Mouse (Mus musculus) embryonic facial prominence, embryonic 15.5 days (tissue): ENCODE data around the gene Acot1. TPM values are rescaled to one million over a fixed set of nuclear protein-coding genes. Genes with fewer than 3 reads are reported as not detected.
"Not testable (repeated sequence)": the region's sequence is repeated elsewhere in the genome, so short reads cannot be mapped to it uniquely, and the experiment has no call there.

Experiments used
- ATAC-seq: fragments of 200-750 bp; cut with Nextera tagmentation; 2 replicates; pipeline ENCODE4 v1.8.0; 2017; ENCODE audit warnings: low read depth, moderate TSS enrichment; ENCODE audit not compliant: insufficient number of reproducible peaks, low FRiP score, low TSS enrichment
- H3K27ac ChIP-seq: fragments of 300-500 bp; sonication (generic); replicated peaks from 2 replicates; pipeline ENCODE4 v1.5.1; 2015; ENCODE audit warnings: mild to moderate bottlenecking, inconsistent platforms
- H3K27me3 ChIP-seq: fragments of 300-500 bp; sonication (generic); 2 replicates; pipeline ENCODE4 v1.6.1; 2015; ENCODE audit warnings: inconsistent platforms
- H3K36me3 ChIP-seq: fragments of 300-500 bp; sonication (generic); 2 replicates; pipeline ENCODE4 v1.6.1; 2015; ENCODE audit warnings: mild to moderate bottlenecking, inconsistent platforms
- H3K4me1 ChIP-seq: fragments of 300-500 bp; sonication (generic); 2 replicates; pipeline ENCODE4 v1.6.1; 2015; ENCODE audit warnings: inconsistent platforms
- H3K4me2 ChIP-seq: fragments of 300-500 bp; sonication (generic); replicated peaks from 2 replicates; pipeline ENCODE4 v1.6.1; 2015; ENCODE audit warnings: mild to moderate bottlenecking, inconsistent platforms
- H3K4me3 ChIP-seq: fragments of 300-500 bp; sonication (generic); replicated peaks from 2 replicates; pipeline ENCODE4 v1.5.1; 2015; ENCODE audit warnings: mild to moderate bottlenecking, inconsistent platforms
- H3K9ac ChIP-seq: fragments of 300-500 bp; sonication (generic); 2 replicates; pipeline ENCODE4 v1.6.1; 2015; ENCODE audit warnings: inconsistent platforms
- H3K9me3 ChIP-seq: fragments of 300-500 bp; sonication (generic); replicated peaks from 2 replicates; pipeline ENCODE4 v1.6.1; 2016; ENCODE audit warnings: inconsistent platforms
- WGBS: fragments of 180-500 bp; shearing (Covaris S2); methylation state at CpG from one replicate; pipeline ENCODE4 v1.1.7; 2015; 5-methylcytosine and 5-hydroxymethylcytosine counted together
- polyA plus RNA-seq: library from polyadenylated mRNA; unstranded; fragments of >200 nt; fragmentation: Nextera tagmentation; extraction: Ambion mirVana; gene quantifications from 2 replicates; pipeline ENCODE4 v1.2.1, GENCODE M21; 2015

Acot1 gene
- polyA plus RNA-seq, 1 experiment from 2014 or later, result 58.9 TPM

DNA sequence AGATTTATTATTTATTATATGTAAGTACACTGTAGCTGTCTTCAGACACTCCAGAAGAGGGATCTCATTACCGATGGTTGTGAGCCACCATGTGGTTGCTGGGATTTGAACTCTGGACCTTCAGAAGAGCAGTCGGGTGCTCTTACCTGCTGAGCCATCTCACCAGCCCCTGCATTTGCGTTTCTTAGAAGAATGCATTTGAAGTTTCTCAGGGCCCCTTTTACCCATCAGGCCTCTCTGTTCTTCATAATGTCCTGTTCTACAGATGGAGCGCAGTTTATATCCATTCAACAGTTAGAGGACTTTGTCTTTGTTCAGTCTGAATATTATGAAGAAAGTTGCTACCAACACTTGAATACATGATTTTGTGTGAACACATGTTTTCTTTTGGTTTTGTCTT is 13.0 kb downstream of the Acot1 start:
- ATAC-seq, H3K27me3 ChIP-seq, H3K9me3 ChIP-seq, H3K27ac ChIP-seq, H3K4me2 ChIP-seq, H3K36me3 ChIP-seq, H3K9ac ChIP-seq, H3K4me1 ChIP-seq, H3K4me3 ChIP-seq: not testable (repeated sequence)
- 94% methylated on average over 4 of the region's 4 CpGs for WGBS

DNA sequence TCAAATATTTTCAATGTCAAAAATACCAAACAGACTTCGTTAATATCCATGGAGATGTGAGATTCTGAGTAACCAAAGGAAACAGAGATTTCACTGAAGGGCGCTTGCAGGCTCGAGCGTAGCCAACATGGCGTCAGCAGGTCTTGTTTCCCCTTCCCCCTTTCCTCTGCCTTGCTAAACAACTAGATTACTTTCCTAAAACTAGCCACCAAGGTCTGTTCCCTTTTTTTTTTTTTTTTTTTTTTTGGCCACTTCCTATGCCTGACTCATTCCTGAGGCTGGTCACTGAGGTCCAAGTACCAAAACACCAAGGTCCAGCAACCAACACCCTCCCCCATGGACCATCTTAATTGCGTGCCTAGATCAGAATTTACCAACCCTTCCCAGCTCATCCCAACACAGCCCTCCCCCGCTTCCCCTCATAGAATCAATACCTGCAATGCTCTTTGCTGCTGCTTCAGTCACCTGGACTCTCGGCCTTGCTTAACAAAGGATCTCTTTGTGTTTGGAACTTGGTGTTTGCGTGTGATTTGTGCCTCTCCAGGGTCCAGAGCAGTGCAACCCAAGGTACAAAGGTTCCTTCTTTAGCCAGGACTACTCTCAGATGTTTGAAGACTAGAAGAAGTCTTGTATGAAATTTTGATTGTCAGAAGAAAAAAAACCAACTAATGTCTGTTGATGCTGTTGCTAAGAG is 13.9 kb downstream of the Acot1 start:
- H3K9ac ChIP-seq, result no peak overlapping the region
- whole genome bisulfite sequencing, result 75% methylated on average over 9 of the region's 9 CpGs
- H3K4me2 ChIP-seq, result no peak overlapping the region
- no peaks in the 10 kb centered on the region for H3K9me3 ChIP-seq
- ATAC-seq, result no peak
- no peak overlapping the region for H3K27ac ChIP-seq
- no peaks in the 10 kb centered on the region for H3K36me3 ChIP-seq
- no peaks in the 10 kb centered on the region for H3K4me1 ChIP-seq
- H3K27me3 ChIP-seq, result no peaks in the 10 kb centered on the region
- H3K4me3 ChIP-seq, result no peak overlapping the region

DNA sequence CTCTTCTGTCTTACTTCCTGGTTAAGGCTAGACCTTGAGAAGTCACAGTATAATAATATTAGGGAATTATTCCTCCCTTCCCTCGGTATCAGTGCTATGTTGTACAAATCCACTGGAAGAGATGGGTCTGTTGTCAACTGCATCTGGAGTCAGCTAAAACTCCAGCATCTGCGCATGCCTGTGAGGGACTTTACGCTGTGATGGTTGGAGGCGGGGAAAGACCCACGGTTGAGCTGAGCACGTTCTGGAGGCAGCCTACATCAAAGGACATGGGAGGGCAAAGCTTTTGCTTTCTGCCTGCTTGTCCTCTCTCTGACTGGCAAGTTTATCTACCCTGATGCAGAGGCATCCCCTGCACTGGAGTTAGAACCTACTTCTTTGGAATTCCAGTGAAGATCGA is 16.6 kb downstream of the Acot1 start:
- Histone ChIP-seq H3K4me2 (no peak overlapping the region), H3K27ac (no peak overlapping the region), H3K36me3 (no peaks in the 10 kb centered on the region), H3K9ac (no peak overlapping the region), H3K27me3 (no peaks in the 10 kb centered on the region), H3K9me3 (no peaks in the 10 kb centered on the region), H3K4me3 (no peak overlapping the region), H3K4me1 (no peaks in the 10 kb centered on the region)
- WGBS, result 69% methylated on average over 7 of the region's 7 CpGs
- ATAC-seq, result no peak

DNA sequence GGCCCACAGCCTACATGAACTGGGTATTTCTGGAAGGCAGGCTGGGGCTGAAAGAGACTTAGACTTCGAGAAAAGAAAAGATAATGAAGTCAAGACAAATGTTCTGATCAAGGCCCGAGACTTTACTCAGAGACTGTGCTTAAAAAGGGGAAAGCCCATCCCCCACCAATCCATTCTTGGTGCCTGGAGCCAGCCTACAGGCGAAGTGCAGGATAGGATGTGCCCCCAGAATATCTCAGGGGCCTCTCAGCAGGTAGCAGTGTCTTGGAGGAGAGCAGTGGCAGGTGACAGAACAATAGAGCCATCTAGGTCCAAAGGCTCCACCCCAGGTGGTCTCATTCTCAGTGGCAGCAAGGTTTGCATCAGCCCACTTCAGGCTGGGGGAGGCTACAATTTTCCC is 19.0 kb downstream of the Acot1 start:
- not testable (repeated sequence) for H3K4me3 ChIP-seq, ATAC-seq, H3K9ac ChIP-seq, H3K9me3 ChIP-seq, H3K4me1 ChIP-seq, H3K36me3 ChIP-seq, H3K27ac ChIP-seq, H3K4me2 ChIP-seq, H3K27me3 ChIP-seq
- WGBS, result 61% methylated on average over 3 of the region's 3 CpGs

DNA sequence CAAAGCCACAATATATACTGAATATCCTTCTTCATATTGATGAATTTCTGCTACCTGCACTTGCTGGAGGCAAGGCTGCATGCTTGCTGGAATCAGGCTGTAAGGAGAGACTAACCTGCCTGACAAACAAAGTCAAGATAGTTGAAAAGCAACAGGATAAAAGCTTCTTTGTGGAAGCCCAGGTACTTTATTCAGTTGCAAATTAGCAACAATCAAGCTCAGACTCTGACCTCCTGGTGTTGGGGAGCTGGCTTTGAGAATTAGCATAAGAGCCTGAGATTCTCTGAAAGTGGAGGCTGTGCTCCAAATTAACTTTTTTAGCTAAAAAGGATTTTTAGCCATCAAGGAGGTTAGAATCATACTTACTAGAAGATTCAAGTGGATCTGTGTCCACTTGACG is 19.8 kb downstream of the Acot1 start:
- H3K9me3 ChIP-seq, H3K4me2 ChIP-seq, H3K9ac ChIP-seq, H3K27me3 ChIP-seq, H3K36me3 ChIP-seq, H3K4me3 ChIP-seq, ATAC-seq, H3K4me1 ChIP-seq, H3K27ac ChIP-seq: not testable (repeated sequence)
- WGBS, result 87% methylated on average over 1 of the region's 1 CpGs

DNA sequence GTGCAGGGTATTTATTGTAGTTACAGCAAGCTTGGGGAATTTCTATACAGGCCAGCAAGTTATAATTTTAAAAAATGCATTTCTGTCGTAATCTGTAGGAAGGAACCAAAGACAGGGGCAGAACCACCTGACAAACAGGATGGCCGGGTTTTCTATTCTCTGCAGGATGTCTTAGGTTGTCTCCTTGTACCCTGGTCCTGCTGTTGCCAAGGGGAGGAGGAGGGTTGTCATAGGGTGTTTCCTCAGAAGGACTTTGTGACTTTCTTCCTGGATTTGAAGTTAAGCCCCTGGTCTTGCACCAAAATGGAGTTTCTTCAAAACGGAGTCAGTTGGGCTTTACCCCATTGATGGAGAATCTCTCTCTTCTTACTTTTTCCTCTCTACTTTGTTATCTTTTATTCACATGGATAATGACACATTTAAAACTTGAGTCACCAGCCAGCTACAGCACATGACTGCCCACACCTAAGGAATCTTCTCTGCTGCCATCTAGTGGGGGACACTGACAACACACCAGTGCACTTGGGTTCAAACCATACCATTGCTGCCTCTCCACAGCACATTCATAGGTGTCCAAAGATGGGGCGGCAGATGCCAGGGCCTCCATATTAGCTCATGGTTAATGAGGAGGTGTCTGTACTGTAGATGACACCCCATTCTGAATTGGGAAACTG is 21.5 kb downstream of the Acot1 start:
- H3K36me3 ChIP-seq, result no peaks in the 10 kb centered on the region
- 65% methylated on average over 4 of the region's 4 CpGs for WGBS
- H3K9me3 ChIP-seq, result no peaks in the 10 kb centered on the region
- H3K27ac ChIP-seq, result no peak overlapping the region
- H3K27me3 ChIP-seq, result no peaks in the 10 kb centered on the region
- no peaks in the 10 kb centered on the region for H3K4me1 ChIP-seq
- no peak overlapping the region for H3K9ac ChIP-seq
- H3K4me2 ChIP-seq, result no peak overlapping the region
- H3K4me3 ChIP-seq, result no peak overlapping the region
- ATAC-seq, result no peak

DNA sequence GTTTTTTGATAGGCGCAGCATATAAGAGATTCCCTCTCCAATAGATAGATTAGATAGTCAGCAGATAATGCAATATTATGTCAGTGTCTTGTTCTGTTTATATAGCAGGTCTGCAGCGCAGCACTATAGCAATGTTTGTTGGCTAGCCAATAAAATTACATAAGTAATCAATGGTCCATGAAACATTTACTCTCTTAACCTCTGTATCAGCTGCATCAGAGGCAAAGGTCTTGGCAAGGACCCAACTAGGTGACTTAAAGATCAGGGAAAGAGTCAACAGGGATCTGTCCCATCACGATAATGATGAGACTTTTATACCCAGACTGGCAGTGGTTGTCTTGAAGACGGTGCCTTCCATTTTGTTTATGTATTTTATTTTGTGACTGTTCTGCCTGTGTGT is 23.6 kb downstream of the Acot1 start:
- Histone ChIP-seq H3K27ac (no peak overlapping the region), H3K4me3 (no peak overlapping the region), H3K9ac (no peak overlapping the region), H3K4me2 (no peak overlapping the region), H3K36me3 (no peaks in the 10 kb centered on the region), H3K27me3 (no peaks in the 10 kb centered on the region), H3K4me1 (no peaks in the 10 kb centered on the region), H3K9me3 (no peaks in the 10 kb centered on the region)
- no peak for ATAC-seq
- WGBS, result 85% methylated on average over 4 of the region's 4 CpGs

DNA sequence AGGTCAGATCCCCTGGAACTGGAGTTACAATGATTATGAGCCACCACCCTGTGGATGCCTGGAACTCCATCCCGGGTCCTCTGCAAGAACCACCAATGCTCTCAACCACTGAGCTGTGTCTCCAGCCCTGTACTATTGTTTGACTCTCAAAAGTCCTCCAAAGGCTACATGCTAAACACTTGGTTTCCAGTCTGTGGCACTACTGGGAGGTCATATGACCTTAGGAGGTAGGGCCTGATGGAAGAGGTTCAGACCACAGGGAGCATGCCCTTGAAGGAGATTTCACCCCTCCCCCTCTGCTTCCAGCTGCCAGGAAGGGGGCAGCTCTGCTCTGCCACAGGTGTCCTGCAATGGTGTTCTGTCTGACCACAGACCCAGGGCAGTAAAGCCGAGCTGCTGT is 24.0 kb downstream of the Acot1 start:
- H3K27ac ChIP-seq, H3K9me3 ChIP-seq, H3K4me1 ChIP-seq, H3K27me3 ChIP-seq, H3K9ac ChIP-seq, ATAC-seq, H3K36me3 ChIP-seq, H3K4me3 ChIP-seq, H3K4me2 ChIP-seq: not testable (repeated sequence)
- WGBS, result 81% methylated on average over 2 of the region's 2 CpGs

DNA sequence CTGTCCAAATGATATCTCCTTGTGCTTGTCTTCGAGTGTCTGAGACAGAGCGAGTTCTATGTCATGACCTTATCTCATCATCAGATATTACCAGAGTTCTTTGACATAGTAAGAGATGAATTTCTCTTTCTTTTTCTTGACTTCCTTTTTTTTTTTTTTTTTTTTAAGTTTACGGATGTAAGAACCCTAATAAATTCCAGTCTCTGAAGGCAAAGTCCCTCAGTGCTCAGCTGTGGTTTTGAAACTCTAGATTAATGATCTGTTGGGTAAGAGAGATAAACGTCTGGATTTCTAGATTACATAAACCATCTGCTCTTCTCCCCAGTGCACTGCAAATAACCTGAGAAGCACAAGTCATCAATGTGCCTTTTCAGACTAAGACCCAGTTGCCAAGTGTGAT is 24.8 kb downstream of the Acot1 start:
- no peak overlapping the region for H3K4me2 ChIP-seq
- no peak overlapping the region for H3K27ac ChIP-seq
- ATAC-seq, result no peak
- H3K9ac ChIP-seq, result no peak overlapping the region
- no peak overlapping the region for H3K4me3 ChIP-seq
- no peaks in the 10 kb centered on the region for H3K4me1 ChIP-seq
- no peaks in the 10 kb centered on the region for H3K27me3 ChIP-seq
- no peaks in the 10 kb centered on the region for H3K36me3 ChIP-seq
- 45% methylated on average over 4 of the region's 4 CpGs for WGBS
- H3K9me3 ChIP-seq, result no peaks in the 10 kb centered on the region

DNA sequence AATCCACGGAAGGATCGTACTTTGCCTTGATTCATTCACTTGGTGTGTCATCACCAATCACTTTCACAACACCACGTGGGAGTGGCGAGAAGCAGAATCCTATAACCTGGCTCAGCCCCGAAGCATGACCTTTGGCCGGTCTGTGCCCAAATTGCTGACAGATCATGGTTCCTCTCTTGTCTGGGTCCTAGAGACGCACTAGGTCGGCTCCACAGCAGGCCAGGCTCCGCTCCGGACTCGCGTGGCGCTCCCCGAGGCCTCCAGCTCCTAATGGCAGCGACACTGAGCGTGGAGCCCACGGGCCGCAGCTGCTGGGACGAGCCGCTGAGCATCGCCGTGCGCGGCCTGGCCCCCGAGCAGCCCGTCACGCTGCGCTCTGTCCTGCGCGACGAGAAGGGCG is 29.0 kb downstream of the Acot1 start, which contains the start of gene Acot4:
Gene Acot4, plus strand, starts transcription at position 139 of the 400 bp plus-strand sequence.
- not testable (repeated sequence) for H3K4me1 ChIP-seq, H3K27me3 ChIP-seq, ATAC-seq, H3K36me3 ChIP-seq, H3K9me3 ChIP-seq, H3K27ac ChIP-seq
- WGBS, result 3% methylated on average over 32 of the region's 32 CpGs
- H3K4me3 ChIP-seq, result peak within 1 kb of the TSS; percentile 48
- H3K4me2 ChIP-seq, result peak within 1 kb of the TSS; percentile 72
- peak within 1 kb of the TSS; percentile 15; the same call in 1 of the 2 replicates for H3K9ac ChIP-seq

DNA sequence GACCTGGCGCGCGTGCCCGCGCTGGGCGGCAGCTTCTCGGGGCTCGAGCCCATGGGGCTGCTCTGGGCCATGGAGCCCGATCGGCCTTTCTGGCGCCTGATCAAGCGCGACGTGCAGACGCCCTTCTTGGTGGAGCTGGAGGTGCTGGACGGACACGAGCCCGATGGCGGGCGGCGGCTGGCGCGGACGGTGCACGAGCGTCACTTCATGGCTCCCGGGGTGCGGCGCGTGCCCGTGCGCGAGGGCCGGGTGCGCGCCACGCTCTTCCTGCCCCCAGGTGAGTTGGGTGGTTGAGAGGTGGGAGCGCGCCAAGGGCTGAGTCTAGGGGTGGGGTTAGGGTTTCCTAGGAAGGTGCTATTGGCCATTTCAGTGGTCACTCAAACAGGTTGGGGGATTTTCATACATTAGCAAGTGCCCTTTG is 29.4 kb downstream of the Acot1 start, which contains the start of gene Gm49366:
Gene Gm49366, plus strand, starts transcription at position 245 of the 421 bp plus-strand sequence.
- peak within 1 kb of the TSS; percentile 48 for H3K4me3 ChIP-seq
- H3K9me3 ChIP-seq, H3K4me1 ChIP-seq, H3K27ac ChIP-seq, H3K36me3 ChIP-seq, H3K27me3 ChIP-seq: not testable (repeated sequence)
- peak; percentile 47; the same call in 1 of the 2 replicates for ATAC-seq
- 2% methylated on average over 39 of the region's 39 CpGs for WGBS
- H3K9ac ChIP-seq, result peak within 1 kb of the TSS; percentile 15; the same call in 1 of the 2 replicates
- peak within 1 kb of the TSS; percentile 72 for H3K4me2 ChIP-seq

DNA sequence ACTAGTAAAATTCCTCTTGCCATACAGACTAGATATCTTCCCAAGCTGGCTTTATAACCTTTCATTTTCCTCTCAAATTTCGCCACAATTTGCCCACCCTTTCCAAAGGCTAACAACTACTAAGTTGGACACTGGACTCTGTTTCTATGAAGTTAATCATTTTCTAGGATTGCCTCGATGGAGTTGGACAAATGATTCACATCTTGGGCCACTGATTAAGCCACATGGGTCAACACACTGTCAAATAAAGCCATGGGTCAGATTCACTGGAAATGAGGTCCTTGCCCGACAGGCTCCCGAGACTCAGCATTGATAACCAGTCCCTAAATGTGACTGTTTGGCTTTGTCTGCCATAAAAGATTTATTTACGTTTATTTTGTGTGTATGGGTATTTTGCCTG is 33.0 kb downstream of the Acot1 start:
- H3K27ac ChIP-seq, result no peak overlapping the region
- H3K4me1 ChIP-seq, result no peaks in the 10 kb centered on the region
- H3K27me3 ChIP-seq, result no peaks in the 10 kb centered on the region
- H3K9me3 ChIP-seq, result peaks cover 5% of the 10 kb centered on the region; the same call in 1 of the 2 replicates
- no peak for ATAC-seq
- no peak overlapping the region for H3K4me3 ChIP-seq
- no peak overlapping the region for H3K4me2 ChIP-seq
- no peak overlapping the region for H3K9ac ChIP-seq
- WGBS, result 86% methylated on average over 5 of the region's 5 CpGs
- no peaks in the 10 kb centered on the region for H3K36me3 ChIP-seq
